Mouse (Mus musculus): Measurements from ENCODE around the gene Inafm2. TPM values are rescaled to one million over a fixed set of nuclear protein-coding genes. Genes with fewer than 3 reads are reported as not detected.

Gene Inafm2
- polyA plus RNA-seq, 2 experiments: 7.9 to 24.4 TPM

GRCm38 (mm10) chr2:118782303-118782702 lies 36.7 kb downstream of the Inafm2 start:
- no peaks in the 10 kb centered on the region for H3K27me3 ChIP-seq (ENCODE audit: control insufficient read depth, insufficient read depth, low read length)
- WGBS: 67% methylated on average over 4 of the region's 4 CpGs
- no peak overlapping the region for H3K4me3 ChIP-seq (replicated peaks; ENCODE audit: low read length)
- ATAC-seq (ENCODE audit: low FRiP score, low read depth) (no peak), DNase-seq (ENCODE audit: low spot score) (no peak)
- no peak for TF ChIP-seq POLR2A (IDR thresholded peaks at IDR 0.05; ENCODE audit: borderline replicate concordance, extremely low read depth, insufficient read depth, insufficient read length)
- no peak overlapping the region for H3K9ac ChIP-seq (ENCODE audit: low read depth, low read length, severe bottlenecking)
- no peaks in the 10 kb centered on the region for H3K9me3 ChIP-seq (ENCODE audit: control insufficient read depth, low read length)
- no peak overlapping the region for H3K27ac ChIP-seq (replicated peaks; ENCODE audit: low read depth, low read length)
- H3K4me1 ChIP-seq (ENCODE audit: control insufficient read depth, insufficient read depth, low read length): peaks cover 4% of the 10 kb centered on the region; the same call in 1 of the 2 replicates
- no peaks in the 10 kb centered on the region for H3K36me3 ChIP-seq (ENCODE audit: control insufficient read depth, insufficient read depth, low read length)
- no peak overlapping the region for H3K4me2 ChIP-seq (replicated peaks; ENCODE audit: low read depth, low read length, severe bottlenecking)

GRCm38 (mm10) chr2:118783093-118783492 lies 37.5 kb downstream of the Inafm2 start:
- DNase-seq (ENCODE audit: low spot score) (no peak), ATAC-seq (ENCODE audit: low FRiP score, low read depth) (no peak)
- no peaks in the 10 kb centered on the region for H3K9me3 ChIP-seq (ENCODE audit: control insufficient read depth, low read length)
- TF ChIP-seq POLR2A (IDR thresholded peaks at IDR 0.05; ENCODE audit: borderline replicate concordance, extremely low read depth, insufficient read depth, insufficient read length): no peak
- H3K27ac ChIP-seq (replicated peaks; ENCODE audit: low read depth, low read length): no peak overlapping the region
- H3K9ac ChIP-seq (ENCODE audit: low read depth, low read length, severe bottlenecking): no peak overlapping the region
- H3K4me3 ChIP-seq (replicated peaks; ENCODE audit: low read length): no peak overlapping the region
- H3K27me3 ChIP-seq (ENCODE audit: control insufficient read depth, insufficient read depth, low read length): no peaks in the 10 kb centered on the region
- no peaks in the 10 kb centered on the region for H3K36me3 ChIP-seq (ENCODE audit: control insufficient read depth, insufficient read depth, low read length)
- 54% methylated on average over 5 of the region's 5 CpGs for WGBS
- peaks cover 4% of the 10 kb centered on the region; the same call in 1 of the 2 replicates for H3K4me1 ChIP-seq (ENCODE audit: control insufficient read depth, insufficient read depth, low read length)
- no peak overlapping the region for H3K4me2 ChIP-seq (replicated peaks; ENCODE audit: low read depth, low read length, severe bottlenecking)

GRCm38 (mm10) chr2:118783663-118784062 lies 38.1 kb downstream of the Inafm2 start:
- 84% methylated on average over 7 of the region's 7 CpGs for WGBS
- ATAC-seq (ENCODE audit: low FRiP score, low read depth): no peak
- TF ChIP-seq POLR2A (IDR thresholded peaks at IDR 0.05; ENCODE audit: borderline replicate concordance, extremely low read depth, insufficient read depth, insufficient read length): no peak

DNA sequence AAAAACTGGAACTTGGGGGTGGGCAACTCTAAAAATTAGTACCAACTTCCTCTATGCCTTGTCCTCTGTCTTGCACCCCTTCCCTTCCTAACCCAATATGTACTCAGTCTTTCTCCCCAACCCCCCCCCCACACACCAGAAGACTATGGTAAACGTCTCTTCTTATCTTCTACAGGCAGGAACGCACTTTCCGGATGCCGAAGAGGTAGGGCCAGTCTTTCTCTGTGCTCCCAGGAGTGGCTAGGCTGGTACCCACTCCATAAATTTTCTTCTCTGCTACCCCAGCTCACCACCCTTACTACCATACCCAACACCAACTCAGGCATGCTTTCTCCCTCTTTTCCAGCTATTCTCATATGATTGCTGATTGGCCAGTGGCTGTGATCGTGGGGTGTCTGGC lies 41.0 kb downstream of the Inafm2 start:
- Histone ChIP-seq H3K4me2 (replicated peaks; ENCODE audit: low read depth, low read length, severe bottlenecking) (no peak overlapping the region), H3K4me1 (ENCODE audit: control insufficient read depth, insufficient read depth, low read length) (no peaks in the 10 kb centered on the region), H3K36me3 (ENCODE audit: control insufficient read depth, insufficient read depth, low read length) (no peaks in the 10 kb centered on the region), H3K9me3 (ENCODE audit: control insufficient read depth, low read length) (no peaks in the 10 kb centered on the region), H3K27ac (replicated peaks; ENCODE audit: low read depth, low read length) (no peak overlapping the region), H3K9ac (ENCODE audit: low read depth, low read length, severe bottlenecking) (no peak overlapping the region), H3K4me3 (replicated peaks; ENCODE audit: low read length) (no peak overlapping the region), H3K27me3 (ENCODE audit: control insufficient read depth, insufficient read depth, low read length) (no peaks in the 10 kb centered on the region; the same call in 1 of the 2 replicates)
- no peak for TF ChIP-seq POLR2A (IDR thresholded peaks at IDR 0.05; ENCODE audit: borderline replicate concordance, extremely low read depth, insufficient read depth, insufficient read length)
- no peak for DNase-seq (ENCODE audit: low spot score)
- ATAC-seq (ENCODE audit: low FRiP score, low read depth): no peak
- WGBS: 85% methylated on average over 5 of the region's 5 CpGs

More at GRCm38 (mm10) chr2:118783663-118784062, 38.1 kb downstream of the Inafm2 start:
- Histone ChIP-seq H3K36me3 (ENCODE audit: control insufficient read depth, insufficient read depth, low read length) (no peaks in the 10 kb centered on the region), H3K4me2 (replicated peaks; ENCODE audit: low read depth, low read length, severe bottlenecking) (no peak overlapping the region), H3K27ac (replicated peaks; ENCODE audit: low read depth, low read length) (no peak overlapping the region), H3K9ac (ENCODE audit: low read depth, low read length, severe bottlenecking) (no peak overlapping the region), H3K27me3 (ENCODE audit: control insufficient read depth, insufficient read depth, low read length) (no peaks in the 10 kb centered on the region), H3K4me1 (ENCODE audit: control insufficient read depth, insufficient read depth, low read length) (peaks cover 4% of the 10 kb centered on the region; the same call in 1 of the 2 replicates), H3K9me3 (ENCODE audit: control insufficient read depth, low read length) (no peaks in the 10 kb centered on the region), H3K4me3 (replicated peaks; ENCODE audit: low read length) (no peak overlapping the region)
- DNase-seq (ENCODE audit: low spot score): no peak

DNA sequence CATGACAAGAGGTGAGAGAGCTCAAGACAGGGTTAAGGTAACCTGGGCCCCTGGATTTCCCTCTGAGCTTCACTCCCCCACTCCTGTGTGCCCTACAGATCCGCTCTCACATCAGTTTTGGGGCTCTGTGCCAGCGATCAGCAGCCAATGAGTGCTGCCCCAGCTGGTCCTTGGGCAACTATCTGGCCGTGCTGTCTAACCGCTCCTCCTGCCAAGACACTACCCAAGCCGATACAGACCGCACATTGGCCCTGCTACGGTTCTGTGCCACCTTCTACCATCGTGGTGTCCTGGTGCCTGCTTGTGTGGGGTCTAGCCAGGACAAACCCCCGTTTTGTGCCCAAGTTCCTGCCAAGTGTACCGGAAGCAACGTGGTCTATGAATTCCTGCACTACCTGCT lies 43.9 kb downstream of the Inafm2 start:
- no peak for DNase-seq (ENCODE audit: low spot score)
- 86% methylated on average over 11 of the region's 11 CpGs for WGBS
- ATAC-seq (ENCODE audit: low FRiP score, low read depth): no peak
- no peak overlapping the region for H3K4me3 ChIP-seq (replicated peaks; ENCODE audit: low read length)
- H3K9me3 ChIP-seq (ENCODE audit: control insufficient read depth, low read length): no peaks in the 10 kb centered on the region
- no peaks in the 10 kb centered on the region for H3K36me3 ChIP-seq (ENCODE audit: control insufficient read depth, insufficient read depth, low read length)
- H3K4me2 ChIP-seq (replicated peaks; ENCODE audit: low read depth, low read length, severe bottlenecking): no peak overlapping the region
- H3K9ac ChIP-seq (ENCODE audit: low read depth, low read length, severe bottlenecking): no peak overlapping the region
- no peak for TF ChIP-seq POLR2A (IDR thresholded peaks at IDR 0.05; ENCODE audit: borderline replicate concordance, extremely low read depth, insufficient read depth, insufficient read length)
- no peaks in the 10 kb centered on the region; the same call in 1 of the 2 replicates for H3K27me3 ChIP-seq (ENCODE audit: control insufficient read depth, insufficient read depth, low read length)
- no peaks in the 10 kb centered on the region for H3K4me1 ChIP-seq (ENCODE audit: control insufficient read depth, insufficient read depth, low read length)
- H3K27ac ChIP-seq (replicated peaks; ENCODE audit: low read depth, low read length): no peak overlapping the region

DNA sequence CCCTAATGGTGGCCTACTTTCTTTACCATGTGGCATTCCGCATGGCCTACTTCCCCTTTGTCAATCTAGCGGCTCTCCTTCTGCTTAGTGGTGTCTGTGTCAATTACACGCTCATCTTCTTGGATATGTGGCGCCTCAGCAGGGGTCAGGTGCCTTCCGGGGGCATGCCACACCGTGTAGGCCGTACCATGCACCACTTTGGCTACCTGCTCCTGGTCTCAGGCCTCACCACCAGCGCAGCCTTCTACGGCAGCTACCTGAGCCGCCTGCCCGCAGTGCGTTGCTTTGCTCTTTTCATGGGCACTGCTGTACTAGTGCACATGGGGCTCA lies 44.6 kb downstream of the Inafm2 start:
- 0 out of 2 replicates have a peak, but pooled peaks have one; percentile 23 for ATAC-seq (ENCODE audit: low FRiP score, low read depth)
- H3K4me3 ChIP-seq (replicated peaks; ENCODE audit: low read length): no peak overlapping the region

More for the DNA sequence above, 44.6 kb downstream of the Inafm2 start:
- Histone ChIP-seq H3K4me1 (ENCODE audit: control insufficient read depth, insufficient read depth, low read length) (no peaks in the 10 kb centered on the region), H3K9me3 (ENCODE audit: control insufficient read depth, low read length) (no peaks in the 10 kb centered on the region), H3K4me2 (replicated peaks; ENCODE audit: low read depth, low read length, severe bottlenecking) (peak overlapping the region; percentile 39), H3K9ac (ENCODE audit: low read depth, low read length, severe bottlenecking) (no peak overlapping the region), H3K27ac (replicated peaks; ENCODE audit: low read depth, low read length) (no peak overlapping the region), H3K27me3 (ENCODE audit: control insufficient read depth, insufficient read depth, low read length) (no peaks in the 10 kb centered on the region; the same call in 1 of the 2 replicates), H3K36me3 (ENCODE audit: control insufficient read depth, insufficient read depth, low read length) (no peaks in the 10 kb centered on the region)
- WGBS: 53% methylated on average over 12 of the region's 12 CpGs
- TF ChIP-seq POLR2A (IDR thresholded peaks at IDR 0.05; ENCODE audit: borderline replicate concordance, extremely low read depth, insufficient read depth, insufficient read length): no peak
- DNase-seq (ENCODE audit: low spot score): no peak

Data from limb, embryonic 14.5 days (tissue).